Mouse (Mus musculus): ENCODE data around the gene Slc29a1. TPM values are rescaled to one million over a fixed set of nuclear protein-coding genes. Genes with fewer than 3 reads are reported as not detected.

The Slc29a1 gene
- polyA plus RNA-seq, 1 experiment: 143 TPM

DNA sequence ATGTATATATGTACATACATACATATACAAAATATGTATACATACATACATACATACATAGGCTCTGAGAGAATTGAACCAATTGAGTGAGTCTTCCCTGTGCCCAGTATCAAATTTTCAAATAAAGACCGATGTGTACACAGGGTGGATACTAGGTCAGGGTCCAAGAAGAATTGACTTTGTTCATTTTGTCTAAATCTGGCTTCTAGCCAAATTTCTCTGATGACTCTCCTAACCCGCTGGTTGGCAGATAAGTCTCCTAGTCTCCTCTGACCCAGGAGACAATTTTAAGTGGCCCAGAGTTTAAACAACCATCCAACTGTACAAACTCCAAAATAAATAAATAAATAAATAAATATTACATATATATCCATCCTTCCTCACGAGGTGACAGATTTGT lies 515 bp downstream of the Slc29a1 start:
- Histone ChIP-seq H3K4me3 (ENCODE audit: control insufficient read depth, low read depth, low read length) (no peak overlapping the region), H3K4me1 (ENCODE audit: control insufficient read depth, insufficient read depth, low read length) (peaks cover 24% of the 10 kb centered on the region), H3K36me3 (ENCODE audit: control insufficient read depth, insufficient read depth, low read length) (no peaks in the 10 kb centered on the region), H3K27me3 (ENCODE audit: control insufficient read depth, insufficient read depth, low read length) (no peaks in the 10 kb centered on the region), H3K27ac (ENCODE audit: control insufficient read depth, insufficient read depth, low read depth, low read length) (peak overlapping the region; percentile 71)
- no peak for TF ChIP-seq POLR2A (IDR thresholded peaks at IDR 0.05; ENCODE audit: control insufficient read depth, low read depth, low read length)

DNA sequence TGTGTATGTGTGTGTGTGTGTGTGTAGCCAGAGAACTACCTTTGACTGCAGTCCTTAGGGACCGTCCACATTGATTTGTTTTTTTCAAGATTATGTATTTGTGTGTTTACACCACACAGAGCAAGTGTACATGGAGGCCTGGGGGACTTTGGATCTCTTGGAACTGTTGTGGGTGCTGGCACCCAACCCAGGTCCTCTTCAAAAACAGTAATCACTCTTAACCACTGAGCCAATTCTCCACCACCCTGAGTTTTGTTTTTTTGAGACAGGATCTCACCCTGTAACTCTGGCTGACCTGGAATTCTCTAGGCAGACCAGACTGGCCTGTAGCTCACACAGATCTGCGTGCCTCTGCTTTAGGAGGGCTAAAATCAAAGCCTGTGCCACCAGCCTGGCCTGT lies 1.0 kb downstream of the Slc29a1 start:
- Histone ChIP-seq H3K27me3 (ENCODE audit: control insufficient read depth, insufficient read depth, low read length) (no peaks in the 10 kb centered on the region), H3K36me3 (ENCODE audit: control insufficient read depth, insufficient read depth, low read length) (no peaks in the 10 kb centered on the region), H3K27ac (ENCODE audit: control insufficient read depth, insufficient read depth, low read depth, low read length) (peak overlapping the region; percentile 71), H3K4me3 (ENCODE audit: control insufficient read depth, low read depth, low read length) (peak overlapping the region; percentile 19; the same call in 1 of the 2 replicates), H3K4me1 (ENCODE audit: control insufficient read depth, insufficient read depth, low read length) (peaks cover 24% of the 10 kb centered on the region)
- TF ChIP-seq CTCF (IDR thresholded peaks at IDR 0.05; ENCODE audit: control insufficient read depth, insufficient read depth, insufficient replicate concordance, low read depth, low read length) (no peak), POLR2A (IDR thresholded peaks at IDR 0.05; ENCODE audit: control insufficient read depth, low read depth, low read length) (no peak)

DNA sequence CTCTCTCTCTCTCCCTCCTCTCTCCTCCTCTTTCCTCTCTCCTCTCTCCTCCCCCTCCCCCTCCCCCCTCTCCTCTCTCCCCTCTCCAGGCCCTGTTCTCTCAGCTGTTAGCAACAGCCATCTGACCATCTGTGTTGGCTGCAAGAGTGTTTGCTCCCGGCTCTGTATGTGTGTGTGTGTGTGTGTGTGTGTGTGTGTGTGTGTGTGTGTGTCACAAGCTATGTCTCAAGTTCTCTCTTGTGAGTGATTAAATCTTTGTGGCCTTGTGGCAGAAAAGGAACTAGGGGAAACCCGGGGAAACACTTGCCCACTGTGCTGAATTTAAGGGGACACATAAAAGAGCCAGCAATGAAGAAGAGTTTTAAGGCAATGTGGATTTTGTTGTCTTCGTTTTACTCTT lies 1.6 kb downstream of the Slc29a1 start:
- no peaks in the 10 kb centered on the region for H3K36me3 ChIP-seq (ENCODE audit: control insufficient read depth, insufficient read depth, low read length)
- TF ChIP-seq POLR2A (IDR thresholded peaks at IDR 0.05; ENCODE audit: control insufficient read depth, low read depth, low read length): no peak
- no peak for TF ChIP-seq CTCF (IDR thresholded peaks at IDR 0.05; ENCODE audit: control insufficient read depth, insufficient read depth, insufficient replicate concordance, low read depth, low read length)
- H3K27me3 ChIP-seq (ENCODE audit: control insufficient read depth, insufficient read depth, low read length): no peaks in the 10 kb centered on the region
- H3K4me3 ChIP-seq (ENCODE audit: control insufficient read depth, low read depth, low read length): 0 out of 2 replicates have a peak overlapping the region, but pooled peaks have one; percentile 16
- peak overlapping the region; percentile 55; the same call in 1 of the 2 replicates for H3K27ac ChIP-seq (ENCODE audit: control insufficient read depth, insufficient read depth, low read depth, low read length)
- H3K4me1 ChIP-seq (ENCODE audit: control insufficient read depth, insufficient read depth, low read length): peaks cover 30% of the 10 kb centered on the region

DNA sequence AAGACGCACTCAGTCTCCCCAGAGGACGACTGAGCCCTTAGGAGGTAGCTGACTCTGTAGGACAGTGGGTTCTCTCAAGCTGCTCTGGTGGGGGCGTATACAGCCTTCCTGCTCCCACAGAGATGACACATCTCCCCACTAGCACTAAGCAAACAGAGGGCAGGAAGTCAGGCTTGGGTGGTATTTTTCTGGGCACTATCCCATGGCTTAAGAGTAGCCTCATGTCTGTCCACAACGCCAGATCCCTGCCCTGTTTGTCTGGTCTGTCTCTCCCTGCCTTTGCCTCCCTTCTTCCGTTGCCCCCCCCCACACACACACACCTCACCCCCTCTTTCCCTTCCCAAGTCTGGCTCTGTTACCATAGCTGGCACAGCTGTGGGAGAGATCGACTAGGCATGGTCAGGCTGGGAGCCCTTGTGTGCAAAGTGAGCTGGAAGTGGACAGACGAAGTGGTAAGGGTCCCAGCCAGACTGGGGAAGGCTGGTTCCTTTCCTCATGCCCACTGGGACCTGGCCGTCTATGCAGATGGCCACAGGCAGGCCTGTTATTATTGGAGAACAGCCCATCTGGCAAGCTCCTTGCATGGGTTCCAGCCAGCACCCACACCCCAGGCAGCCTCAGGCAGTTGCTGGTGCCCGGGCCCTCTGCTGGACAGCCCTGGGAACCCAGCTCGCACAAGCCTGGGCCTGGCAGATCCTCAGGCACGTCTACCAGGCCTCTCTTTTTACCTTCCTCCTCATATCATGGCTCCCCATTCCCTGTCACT lies 2.6 kb downstream of the Slc29a1 start:
- TF ChIP-seq POLR2A (IDR thresholded peaks at IDR 0.05; ENCODE audit: control insufficient read depth, low read depth, low read length) (no peak), CTCF (IDR thresholded peaks at IDR 0.05; ENCODE audit: control insufficient read depth, insufficient read depth, insufficient replicate concordance, low read depth, low read length) (peak; percentile 45; the same call in 1 of the 2 replicates)
- H3K27ac ChIP-seq (ENCODE audit: control insufficient read depth, insufficient read depth, low read depth, low read length): peak overlapping the region; percentile 89
- peak overlapping the region; percentile 95 for H3K4me3 ChIP-seq (ENCODE audit: control insufficient read depth, low read depth, low read length)
- H3K4me1 ChIP-seq (ENCODE audit: control insufficient read depth, insufficient read depth, low read length): peaks cover 29% of the 10 kb centered on the region
- no peaks in the 10 kb centered on the region for H3K36me3 ChIP-seq (ENCODE audit: control insufficient read depth, insufficient read depth, low read length)
- H3K27me3 ChIP-seq (ENCODE audit: control insufficient read depth, insufficient read depth, low read length): no peaks in the 10 kb centered on the region

DNA sequence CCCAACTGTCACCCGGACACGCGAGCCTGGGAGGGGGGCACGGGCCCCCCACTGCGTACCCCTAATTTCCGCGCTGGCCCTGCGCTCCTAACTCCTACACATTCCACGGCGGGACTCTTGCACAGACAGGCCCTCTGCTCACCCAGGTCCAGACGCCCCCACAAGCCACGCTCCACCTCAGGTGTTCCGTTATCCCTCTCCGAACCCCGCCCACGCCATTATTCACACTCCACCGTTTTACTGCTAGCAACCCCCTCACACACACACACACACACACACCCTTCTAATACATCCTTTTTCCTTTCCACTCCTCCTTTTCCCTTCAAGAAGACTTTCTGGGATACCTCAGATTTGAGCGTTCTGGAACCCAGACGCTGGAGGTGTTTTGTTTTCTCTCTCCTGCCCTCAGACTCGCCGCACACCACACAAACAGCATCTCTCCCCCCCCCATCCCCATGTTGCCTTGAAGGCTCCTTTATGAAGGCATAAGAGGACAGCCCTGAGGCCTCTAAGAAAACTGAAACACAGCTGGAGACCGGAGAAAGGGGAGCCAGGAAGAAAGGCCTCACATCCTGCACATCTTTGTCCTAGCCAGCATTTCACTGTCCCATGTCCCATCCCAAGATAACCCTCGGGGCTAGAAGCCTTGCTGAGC lies 3.5 kb downstream of the Slc29a1 start:
- peaks cover 29% of the 10 kb centered on the region for H3K4me1 ChIP-seq (ENCODE audit: control insufficient read depth, insufficient read depth, low read length)
- H3K36me3 ChIP-seq (ENCODE audit: control insufficient read depth, insufficient read depth, low read length): no peaks in the 10 kb centered on the region
- TF ChIP-seq CTCF (IDR thresholded peaks at IDR 0.05; ENCODE audit: control insufficient read depth, insufficient read depth, insufficient replicate concordance, low read depth, low read length) (no peak), POLR2A (IDR thresholded peaks at IDR 0.05; ENCODE audit: control insufficient read depth, low read depth, low read length) (no peak)
- peak overlapping the region; percentile 92 for H3K27ac ChIP-seq (ENCODE audit: control insufficient read depth, insufficient read depth, low read depth, low read length)
- peak overlapping the region; percentile 95 for H3K4me3 ChIP-seq (ENCODE audit: control insufficient read depth, low read depth, low read length)
- H3K27me3 ChIP-seq (ENCODE audit: control insufficient read depth, insufficient read depth, low read length): no peaks in the 10 kb centered on the region

DNA sequence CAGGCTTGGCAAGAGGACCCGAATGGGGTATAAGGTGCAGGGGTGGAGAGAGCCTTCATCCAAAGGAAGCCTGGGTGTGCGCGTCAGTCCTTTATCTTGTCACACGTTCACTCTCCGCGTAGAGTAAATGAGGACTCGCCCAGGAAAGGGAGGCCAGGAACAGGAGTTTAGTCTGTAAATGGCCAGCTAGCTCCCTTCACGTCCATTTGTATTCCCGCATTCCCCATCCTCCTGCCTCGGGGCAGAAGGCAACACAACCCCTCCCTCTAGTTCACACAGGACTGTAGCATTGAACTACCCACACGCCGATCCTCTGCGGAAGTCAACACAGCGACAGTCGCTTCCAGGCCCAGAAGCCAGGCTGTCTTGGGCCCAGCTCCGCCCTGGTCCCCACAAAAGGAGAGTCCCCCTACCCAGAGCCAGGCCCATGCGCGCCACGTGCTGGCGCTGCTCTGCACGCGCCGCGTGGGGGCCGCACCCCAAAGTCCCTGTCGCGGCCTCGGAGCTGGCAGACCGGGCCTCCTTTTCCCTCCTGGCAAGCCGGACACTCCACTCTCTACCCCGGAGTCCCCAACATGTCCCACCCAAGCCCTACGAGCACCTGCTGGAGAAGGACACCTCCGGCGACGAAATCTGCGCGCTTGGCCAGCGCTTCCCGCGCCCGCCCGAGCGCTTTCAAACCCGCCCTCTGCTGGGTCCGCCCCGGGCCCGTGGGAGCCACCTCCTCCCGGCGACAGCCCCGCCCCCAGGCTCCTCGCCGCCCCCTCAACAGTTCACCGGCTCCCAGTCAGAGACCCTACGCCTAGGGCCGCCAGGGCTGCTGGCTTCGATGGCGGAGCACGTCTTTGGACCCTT lies 4.3 kb downstream of the Slc29a1 start:
- no peaks in the 10 kb centered on the region for H3K27me3 ChIP-seq (ENCODE audit: control insufficient read depth, insufficient read depth, low read length)
- H3K4me3 ChIP-seq (ENCODE audit: control insufficient read depth, low read depth, low read length): peak overlapping the region; percentile 95
- peaks cover 34% of the 10 kb centered on the region for H3K4me1 ChIP-seq (ENCODE audit: control insufficient read depth, insufficient read depth, low read length)
- H3K27ac ChIP-seq (ENCODE audit: control insufficient read depth, insufficient read depth, low read depth, low read length): peak overlapping the region; percentile 92
- TF ChIP-seq CTCF (IDR thresholded peaks at IDR 0.05; ENCODE audit: control insufficient read depth, insufficient read depth, insufficient replicate concordance, low read depth, low read length) (no peak), POLR2A (IDR thresholded peaks at IDR 0.05; ENCODE audit: control insufficient read depth, low read depth, low read length) (no peak; the same call in 1 of the 2 replicates)
- no peaks in the 10 kb centered on the region for H3K36me3 ChIP-seq (ENCODE audit: control insufficient read depth, insufficient read depth, low read length)

DNA sequence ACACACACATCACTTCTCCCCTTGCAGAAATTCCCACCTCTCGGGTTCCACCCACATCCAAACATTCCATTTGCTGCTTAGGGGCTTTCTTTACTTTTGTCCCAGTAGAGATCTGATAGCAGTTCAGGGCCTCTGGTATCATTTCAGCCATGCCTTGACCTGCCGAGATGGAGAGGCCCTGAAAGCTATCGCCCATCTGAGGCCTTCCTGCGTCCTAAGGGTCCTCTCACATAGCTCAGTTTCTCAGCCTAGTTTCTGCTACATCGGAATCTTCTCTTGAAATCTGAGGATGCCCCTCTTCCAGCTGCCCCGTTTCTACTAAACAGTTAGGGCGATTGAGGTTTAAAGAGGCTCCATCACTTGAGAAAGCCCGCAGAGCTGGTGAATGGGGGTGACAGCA lies 5.2 kb downstream of the Slc29a1 start:
- Histone ChIP-seq H3K27me3 (ENCODE audit: control insufficient read depth, insufficient read depth, low read length) (no peaks in the 10 kb centered on the region), H3K4me1 (ENCODE audit: control insufficient read depth, insufficient read depth, low read length) (peaks cover 32% of the 10 kb centered on the region)

More for the DNA sequence above, 5.2 kb downstream of the Slc29a1 start:
- H3K4me3 ChIP-seq (ENCODE audit: control insufficient read depth, low read depth, low read length): peak overlapping the region; percentile 95
- no peaks in the 10 kb centered on the region for H3K36me3 ChIP-seq (ENCODE audit: control insufficient read depth, insufficient read depth, low read length)
- TF ChIP-seq POLR2A (IDR thresholded peaks at IDR 0.05; ENCODE audit: control insufficient read depth, low read depth, low read length) (no peak), CTCF (IDR thresholded peaks at IDR 0.05; ENCODE audit: control insufficient read depth, insufficient read depth, insufficient replicate concordance, low read depth, low read length) (no peak)
- peak overlapping the region; percentile 92 for H3K27ac ChIP-seq (ENCODE audit: control insufficient read depth, insufficient read depth, low read depth, low read length)

Data from testis, adult 2 months (tissue).